7 mouse cellular contexts compared by ENCODE assay signal in genomic region chr7:45103652-45104180, GRCm38 (mm10). TPM values are rescaled to one million over a fixed set of nuclear protein-coding genes. Genes with fewer than 3 reads are reported as not detected.
DNase-seq lines count a peak whose midpoint lies in the region; ATAC-seq and TF ChIP-seq lines count a peak whose summit lies in the region.

TSS of gene Fcgrt (minus strand) at chr7:45103851.

- H3K27me3 ChIP-seq in hindbrain, embryonic 16.5 days (replicated peaks; ENCODE audit: control insufficient read depth, insufficient read depth, low read length): no peaks in the 10 kb centered on the region
- no peaks in the 10 kb centered on the region for H3K27me3 ChIP-seq in stomach, embryonic 16.5 days (ENCODE audit: control insufficient read depth, insufficient read depth, low read length)

- H3K36me3 ChIP-seq in hindbrain, embryonic 16.5 days (ENCODE audit: control insufficient read depth, insufficient read depth, low read length): no peaks in the 10 kb centered on the region
- no peaks in the 10 kb centered on the region; the same call in 1 of the 2 replicates for H3K36me3 ChIP-seq in macrophage (ENCODE audit: inconsistent target)
- H3K36me3 ChIP-seq in stomach, embryonic 16.5 days (ENCODE audit: control insufficient read depth, insufficient read depth, low read length): no peaks in the 10 kb centered on the region

- WGBS in hindbrain, embryonic 16.5 days: 64% methylated on average over 7 of the region's 7 CpGs
- WGBS in macrophage (ENCODE audit: missing documents): 3% methylated on average over 7 of the region's 7 CpGs
- WGBS in stomach, embryonic 16.5 days: 16% methylated on average over 7 of the region's 7 CpGs

- intact Hi-C loops in gastrocnemius, postnatal 14 days (cut with DNase I; ENCODE audit: low total_unique reads): no loop called here
- intact Hi-C loops in left cerebral cortex, postnatal 10 days (cut with DNase I): no loop called here

- no peak for TF ChIP-seq POLR2A in brain, embryonic 14.5 days (IDR thresholded peaks at IDR 0.05; ENCODE audit: borderline replicate concordance, extremely low read depth, insufficient read depth, insufficient read length, poor library complexity, severe bottlenecking)

- no peak within 1 kb of the TSS; the same call in none of the 2 replicates for H3K9ac ChIP-seq in hindbrain, embryonic 16.5 days (ENCODE audit: low read depth, low read length)
- peak within 1 kb of the TSS; percentile 80 for H3K9ac ChIP-seq in stomach, embryonic 16.5 days (ENCODE audit: low read length)

- peaks cover 16% of the 10 kb centered on the region; the same call in 1 of the 2 replicates for H3K79me2 ChIP-seq in macrophage (ENCODE audit: inconsistent target)

- H3K9me3 ChIP-seq in hindbrain, embryonic 16.5 days (ENCODE audit: control insufficient read depth, low read length): no peaks in the 10 kb centered on the region
- no peaks in the 10 kb centered on the region for H3K9me3 ChIP-seq in stomach, embryonic 16.5 days (replicated peaks; ENCODE audit: control insufficient read depth, low read length)

- H3K27ac ChIP-seq in hindbrain, embryonic 16.5 days (ENCODE audit: low read depth, low read length): peak within 1 kb of the TSS; percentile 63; the same call in 1 of the 2 replicates
- H3K27ac ChIP-seq in macrophage: peak within 1 kb of the TSS; percentile 61
- peak within 1 kb of the TSS; percentile 93 for H3K27ac ChIP-seq in stomach, embryonic 16.5 days (ENCODE audit: low read length)

- no peak for TF ChIP-seq CTCF in brain, embryonic 14.5 days (IDR thresholded peaks at IDR 0.05; ENCODE audit: borderline replicate concordance, extremely low read depth, insufficient read depth, insufficient read length)

- no peaks in the 10 kb centered on the region for H3K4me1 ChIP-seq in hindbrain, embryonic 16.5 days (ENCODE audit: control insufficient read depth, insufficient read depth, low read depth, low read length)
- H3K4me1 ChIP-seq in stomach, embryonic 16.5 days (ENCODE audit: control insufficient read depth, insufficient read depth, low read length): peaks cover 16% of the 10 kb centered on the region; the same call in 1 of the 2 replicates

- ATAC-seq in hindbrain, embryonic 16.5 days: peak; percentile 79
- peak; percentile 94 for ATAC-seq in stomach, embryonic 16.5 days (ENCODE audit: insufficient read depth, low FRiP score)

- peak within 1 kb of the TSS; percentile 24 for H3K4me2 ChIP-seq in hindbrain, embryonic 16.5 days (ENCODE audit: low read length)
- H3K4me2 ChIP-seq in stomach, embryonic 16.5 days (ENCODE audit: low read depth, low read length): peak within 1 kb of the TSS; percentile 60

- peak within 1 kb of the TSS; percentile 18 for H3K4me3 ChIP-seq in hindbrain, embryonic 16.5 days (ENCODE audit: low read length)
- H3K4me3 ChIP-seq in macrophage (ENCODE audit: inconsistent target): peak within 1 kb of the TSS; percentile 33
- peak within 1 kb of the TSS; percentile 51 for H3K4me3 ChIP-seq in stomach, embryonic 16.5 days (replicated peaks; ENCODE audit: low read length)

- DNase-seq in R1 (ENCODE audit: low read depth, low spot score): peak; percentile 78
- peak; percentile 67 for DNase-seq in brain, embryonic 14.5 days (ENCODE audit: low read depth)
- peak; percentile 96 for DNase-seq in gastrocnemius, postnatal 14 days
- DNase-seq in left cerebral cortex, postnatal 10 days (ENCODE audit: extremely low spot score in 1 of 2, low spot score in 2 of 2): peak in 1 of 2 experiments; percentile 93

RNA-seq across cellular contexts. Expression of gene Fcgrt, which starts in this region (rescaled TPM):
- 11.7 and 17.3 TPM in 2 replicates for polyA plus RNA-seq in brain, embryonic 14.5 days (2012; rRNA removed)
- 10 to 100 TPM; 62.5 to 64.4 TPM for total RNA-seq in gastrocnemius, postnatal 14 days (2021)
- polyA plus RNA-seq in hindbrain, embryonic 16.5 days (2015; fragmentation: Nextera tagmentation; extraction: Ambion mirVana): 34.1 and 40.2 TPM in 2 replicates
- 10 to 100 TPM; 16.5 to 18.7 TPM for total RNA-seq in left cerebral cortex, postnatal 10 days (2021)
- 10 to 100 TPM in 14 of 26 experiments, 1 to 10 TPM in 12; 2.2 to 66.1 (median 11.3) TPM for total RNA-seq in macrophage (2018; cell fraction: chromatin; rRNA removed)
- 100 to 1,000 TPM in 13 of 26 experiments, 10 to 100 TPM in 13; 37.8 to 269 (median 128) TPM for total RNA-seq in macrophage (2018; cell fraction: cytosol; rRNA removed)
- total RNA-seq in macrophage (2018; cell fraction: nucleus; rRNA removed): 100 to 1,000 TPM in 12 of 26 experiments, 10 to 100 TPM in 14; 41.4 to 267 (median 88.4) TPM
- polyA plus RNA-seq in macrophage (2018): 84.4 to 284 TPM (median 160 TPM) in 3 replicates
- polyA plus RNA-seq in stomach, embryonic 16.5 days (2015; fragmentation: Nextera tagmentation; extraction: Ambion mirVana): 138 and 149 TPM in 2 replicates
